Mouse (Mus musculus) liver, embryonic 12.5 days (tissue): Measurements from ENCODE around the gene Minpp1. TPM values are rescaled to one million over a fixed set of nuclear protein-coding genes. Genes with fewer than 3 reads are reported as not detected.

Experiments
- ATAC-seq: fragments of 200-750 bp; cut with Nextera tagmentation; 2 replicates; pipeline ENCODE4 v1.8.0; 2017; ENCODE audit warnings: moderate number of reproducible peaks, mild to moderate bottlenecking, moderate library complexity
- H3K27ac ChIP-seq: fragments of 300-500 bp; sonication (generic); 2 replicates; pipeline ENCODE4 v1.5.1; 2016; ENCODE audit warnings: mild to moderate bottlenecking
- H3K27me3 ChIP-seq: fragments of 300-500 bp; sonication (generic); replicated peaks from 2 replicates; pipeline ENCODE4 v1.6.1; 2016; ENCODE audit warnings: mild to moderate bottlenecking, moderate library complexity
- H3K36me3 ChIP-seq: fragments of 300-500 bp; sonication (generic); 2 replicates; pipeline ENCODE4 v1.6.1; 2016; ENCODE audit warnings: mild to moderate bottlenecking, moderate library complexity
- H3K4me1 ChIP-seq: fragments of 300-500 bp; sonication (generic); 2 replicates; pipeline ENCODE4 v1.6.1; 2016
- H3K4me2 ChIP-seq: fragments of 300-500 bp; sonication (generic); 2 replicates; pipeline ENCODE4 v1.6.1; 2016; ENCODE audit warnings: mild to moderate bottlenecking, moderate library complexity
- H3K4me3 ChIP-seq: fragments of 300-500 bp; sonication (generic); 2 replicates; pipeline ENCODE4 v1.5.1; 2016; ENCODE audit warnings: mild to moderate bottlenecking, moderate library complexity
- H3K9ac ChIP-seq: fragments of 300-500 bp; sonication (generic); 2 replicates; pipeline ENCODE4 v1.6.1; 2016; ENCODE audit warnings: mild to moderate bottlenecking, moderate library complexity
- H3K9me3 ChIP-seq: fragments of 300-500 bp; sonication (generic); replicated peaks from 2 replicates; pipeline ENCODE4 v1.6.1; 2016; ENCODE audit warnings: mild to moderate bottlenecking, moderate library complexity
- WGBS: fragments of 180-500 bp; shearing (Covaris S2); methylation state at CpG from one replicate; pipeline ENCODE4 v1.1.7; 2016; ENCODE audit not compliant: insufficient replicate concordance; 5-methylcytosine and 5-hydroxymethylcytosine counted together
- polyA plus RNA-seq: library from polyadenylated mRNA; unstranded; fragments of >200 nt; fragmentation: Nextera tagmentation; extraction: Ambion mirVana; gene quantifications from 2 replicates; pipeline ENCODE4 v1.2.1, GENCODE M21; 2016

Minpp1 gene
- polyA plus RNA-seq, 1 experiment from 2014 or later = 120 TPM

DNA sequence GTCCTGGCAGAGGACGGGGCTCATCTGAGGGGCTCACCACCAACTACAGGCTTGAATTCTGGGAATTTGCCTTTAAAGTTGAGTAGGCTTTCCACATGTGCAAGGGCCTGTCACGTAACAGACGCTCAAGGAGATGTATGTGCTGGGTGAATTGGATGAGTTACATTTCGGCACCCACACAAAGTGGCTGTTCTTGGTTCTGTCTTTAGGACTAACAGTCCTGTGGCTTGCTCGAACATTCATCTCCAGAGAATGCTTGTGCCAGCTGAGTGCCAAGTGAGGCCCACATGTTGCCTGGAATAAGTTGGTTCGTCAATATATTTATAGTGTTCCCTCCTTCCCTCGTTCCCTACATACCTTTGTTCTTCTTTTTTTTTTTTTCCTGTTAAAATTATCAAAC, 44.7 kb downstream of the Minpp1 start:
- no peak for ATAC-seq
- Histone ChIP-seq H3K4me1 (peaks cover 8% of the 10 kb centered on the region; the same call in 1 of the 2 replicates), H3K36me3 (no peaks in the 10 kb centered on the region), H3K27me3 (no peaks in the 10 kb centered on the region), H3K4me2 (no peak overlapping the region), H3K9me3 (no peaks in the 10 kb centered on the region), H3K4me3 (no peak overlapping the region), H3K27ac (no peak overlapping the region), H3K9ac (no peak overlapping the region)
- WGBS = 76% methylated on average over 7 of the region's 7 CpGs

GRCm38 (mm10) chr19:32532331-32532730, 46.8 kb downstream of the Minpp1 start:
- no peak for ATAC-seq
- WGBS = 69% methylated on average over 3 of the region's 3 CpGs
- Histone ChIP-seq H3K36me3 (no peaks in the 10 kb centered on the region), H3K27me3 (no peaks in the 10 kb centered on the region), H3K9ac (no peak overlapping the region), H3K27ac (no peak overlapping the region), H3K4me1 (peaks cover 8% of the 10 kb centered on the region; the same call in 1 of the 2 replicates), H3K4me3 (no peak overlapping the region), H3K9me3 (no peaks in the 10 kb centered on the region), H3K4me2 (no peak overlapping the region)

- Histone ChIP-seq H3K4me1 (0 out of 2 replicates have a peak, but pooled peaks cover 8% of the 10 kb centered on the region), H3K27me3 (no peaks in the 10 kb centered on the region)
- WGBS = 67% methylated on average over 7 of the region's 7 CpGs
These were observed 47.4 kb downstream of the Minpp1 start for GRCm38 (mm10) chr19:32532737-32533505.

DNA sequence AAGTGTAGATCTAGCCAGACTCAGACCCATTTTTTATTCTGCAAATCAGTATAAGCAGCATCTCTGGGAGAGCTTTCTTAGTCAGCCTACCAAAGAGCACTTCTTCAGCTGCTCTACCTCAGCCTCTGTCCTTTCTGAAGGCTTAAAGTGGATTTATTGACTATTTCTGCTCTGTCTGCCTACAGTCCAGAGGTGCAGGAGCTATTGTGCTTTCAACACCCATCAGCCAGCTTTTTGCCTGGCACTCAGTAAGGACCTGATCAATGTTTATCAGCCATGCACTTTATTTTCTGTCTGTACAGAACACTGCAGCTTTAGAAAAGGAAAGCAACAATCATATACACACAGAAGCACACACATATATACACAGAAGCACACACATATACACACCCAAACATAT, 49.3 kb downstream of the Minpp1 start:
- H3K9me3 ChIP-seq = no peaks in the 10 kb centered on the region
- H3K9ac ChIP-seq = no peak overlapping the region
- H3K27me3 ChIP-seq = no peaks in the 10 kb centered on the region
- 0 out of 2 replicates have a peak, but pooled peaks cover 4% of the 10 kb centered on the region for H3K4me1 ChIP-seq
- no peak overlapping the region for H3K4me3 ChIP-seq
- ATAC-seq = no peak
- no peak overlapping the region for H3K27ac ChIP-seq
- H3K4me2 ChIP-seq = no peak overlapping the region
- H3K36me3 ChIP-seq = no peaks in the 10 kb centered on the region

More at GRCm38 (mm10) chr19:32532737-32533505, 47.4 kb downstream of the Minpp1 start:
- no peak overlapping the region for H3K27ac ChIP-seq
- ATAC-seq = no peak
- H3K9ac ChIP-seq = no peak overlapping the region
- H3K36me3 ChIP-seq = no peaks in the 10 kb centered on the region
- no peak overlapping the region for H3K4me2 ChIP-seq
- H3K9me3 ChIP-seq = no peaks in the 10 kb centered on the region
- H3K4me3 ChIP-seq = no peak overlapping the region

DNA sequence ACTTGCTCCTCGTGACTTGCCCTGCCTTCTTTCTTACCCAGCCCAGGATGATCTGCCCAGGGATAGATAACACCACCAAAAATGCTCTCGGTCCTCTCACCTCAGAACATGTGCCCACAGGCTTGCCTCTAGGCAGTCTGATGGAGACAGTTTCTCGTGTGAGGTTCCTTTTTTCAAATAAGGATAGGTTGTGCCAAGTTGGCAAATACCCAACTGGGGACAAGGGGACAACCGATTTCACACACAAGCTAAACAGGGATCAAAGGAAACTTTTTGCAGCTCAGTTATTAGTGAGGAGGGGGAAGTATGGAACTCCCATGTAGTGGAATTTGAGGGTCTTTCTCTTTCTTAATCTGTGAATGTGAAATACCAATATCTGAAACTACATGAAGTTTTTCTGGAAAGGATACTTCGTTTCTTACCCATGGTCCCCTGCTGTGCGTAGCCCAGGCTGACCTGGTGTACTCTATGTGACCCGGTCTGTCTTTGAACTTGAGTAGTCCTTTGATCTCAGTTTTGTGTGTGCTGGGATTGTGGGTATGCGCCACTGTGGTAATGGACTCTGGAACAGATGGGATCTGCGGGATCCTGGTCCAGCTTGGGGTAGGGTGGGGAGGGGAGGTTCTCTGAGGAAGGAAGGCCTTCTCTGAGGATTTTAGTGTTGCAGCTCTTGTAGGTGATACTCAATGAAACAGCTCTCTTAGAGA, 57.4 kb downstream of the Minpp1 start:
- no peak for ATAC-seq
- no peak overlapping the region for H3K9ac ChIP-seq
- H3K4me3 ChIP-seq = no peak overlapping the region
- H3K4me2 ChIP-seq = no peak overlapping the region
- WGBS = 64% methylated on average over 9 of the region's 9 CpGs
- no peaks in the 10 kb centered on the region for H3K9me3 ChIP-seq
- no peaks in the 10 kb centered on the region for H3K27me3 ChIP-seq
- H3K27ac ChIP-seq = no peak overlapping the region
- no peaks in the 10 kb centered on the region for H3K4me1 ChIP-seq
- no peaks in the 10 kb centered on the region for H3K36me3 ChIP-seq

GRCm38 (mm10) chr19:32547396-32547795, 61.8 kb downstream of the Minpp1 start:
- no peaks in the 10 kb centered on the region for H3K36me3 ChIP-seq
- no peak overlapping the region for H3K9ac ChIP-seq
- H3K4me3 ChIP-seq = no peak overlapping the region
- ATAC-seq = no peak
- H3K27me3 ChIP-seq = no peaks in the 10 kb centered on the region
- H3K27ac ChIP-seq = no peak overlapping the region
- no peak overlapping the region for H3K4me2 ChIP-seq
- H3K4me1 ChIP-seq = no peaks in the 10 kb centered on the region
- H3K9me3 ChIP-seq = no peaks in the 10 kb centered on the region
- 62% methylated on average over 3 of the region's 3 CpGs for WGBS

- Histone ChIP-seq H3K27ac (no peak overlapping the region), H3K27me3 (no peaks in the 10 kb centered on the region), H3K9me3 (no peaks in the 10 kb centered on the region), H3K4me3 (no peak overlapping the region), H3K36me3 (no peaks in the 10 kb centered on the region), H3K9ac (no peak overlapping the region), H3K4me1 (no peaks in the 10 kb centered on the region), H3K4me2 (no peak overlapping the region)
- WGBS = 80% methylated on average over 15 of the region's 15 CpGs
- no peak for ATAC-seq
These were observed 62.6 kb downstream of the Minpp1 start for GRCm38 (mm10) chr19:32548202-32548601.

DNA sequence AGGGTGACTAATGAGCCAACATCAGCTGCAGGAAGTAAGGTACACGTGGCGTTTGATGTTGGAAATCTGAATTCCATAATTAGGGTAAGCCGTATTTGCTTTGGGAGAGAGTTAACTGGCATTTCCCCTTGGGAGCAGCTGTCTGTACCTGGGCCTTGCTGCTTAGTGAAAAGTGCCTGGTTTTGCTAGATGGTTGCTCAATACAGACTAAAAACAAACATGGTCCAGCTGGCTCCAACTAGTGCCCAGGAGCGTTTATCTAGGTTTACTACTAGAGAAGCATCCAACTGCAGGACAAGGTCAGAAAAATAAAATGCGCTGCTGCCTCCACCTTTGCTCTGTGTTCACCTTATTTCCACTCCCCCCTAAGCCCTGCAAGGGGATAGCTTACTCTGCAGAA, 64.9 kb downstream of the Minpp1 start:
- Histone ChIP-seq H3K4me3 (no peak overlapping the region), H3K9ac (no peak overlapping the region), H3K36me3 (no peaks in the 10 kb centered on the region), H3K4me1 (no peaks in the 10 kb centered on the region), H3K27ac (no peak overlapping the region), H3K27me3 (no peaks in the 10 kb centered on the region), H3K4me2 (no peak overlapping the region), H3K9me3 (no peaks in the 10 kb centered on the region)
- 59% methylated on average over 5 of the region's 5 CpGs for WGBS
- ATAC-seq = no peak

DNA sequence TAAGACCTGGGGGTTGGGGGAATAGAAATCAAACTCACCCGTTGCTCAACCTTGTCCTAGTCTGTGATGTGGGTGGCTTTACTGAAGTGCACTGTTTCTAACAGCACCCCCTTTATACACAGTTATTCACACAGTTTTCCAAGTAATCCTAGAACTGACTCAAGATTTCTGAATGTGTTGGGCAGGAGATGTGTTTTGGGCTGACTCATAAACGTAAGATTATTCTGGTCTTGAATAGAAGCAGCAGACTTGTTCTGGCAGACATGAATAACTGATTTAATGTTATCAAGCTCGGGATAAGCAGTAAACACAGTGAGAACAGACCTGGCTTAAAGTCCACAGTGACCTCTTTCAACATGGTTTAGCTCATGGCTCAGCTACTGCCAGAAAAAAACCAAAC, 65.9 kb downstream of the Minpp1 start:
- no peaks in the 10 kb centered on the region for H3K9me3 ChIP-seq
- no peak overlapping the region for H3K27ac ChIP-seq
- H3K4me2 ChIP-seq = no peak overlapping the region
- no peak overlapping the region for H3K9ac ChIP-seq
- ATAC-seq = no peak
- 47% methylated on average over 3 of the region's 3 CpGs for WGBS
- no peaks in the 10 kb centered on the region for H3K27me3 ChIP-seq
- no peak overlapping the region for H3K4me3 ChIP-seq
- H3K36me3 ChIP-seq = no peaks in the 10 kb centered on the region
- no peaks in the 10 kb centered on the region for H3K4me1 ChIP-seq

DNA sequence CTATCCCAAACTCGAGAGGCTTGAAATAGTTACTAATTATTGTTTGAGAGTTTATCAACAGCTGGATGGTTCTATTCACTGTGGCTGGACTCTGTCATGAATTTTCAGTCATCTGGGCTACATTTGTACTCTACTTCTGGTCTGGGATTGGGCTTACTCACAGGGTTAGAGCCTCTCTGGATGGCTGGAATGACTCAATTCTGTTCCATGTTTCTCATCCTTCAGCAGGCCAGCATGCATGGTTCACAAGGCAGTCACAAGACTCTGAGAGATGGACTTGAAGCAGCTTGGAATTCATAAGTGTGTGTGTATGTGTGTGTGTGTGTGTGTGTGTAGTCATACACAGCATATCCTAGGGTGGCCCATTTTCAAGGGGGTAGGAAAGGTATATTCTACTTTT, 66.5 kb downstream of the Minpp1 start:
- no peak for ATAC-seq
- no peaks in the 10 kb centered on the region for H3K36me3 ChIP-seq
- no peak overlapping the region for H3K4me2 ChIP-seq
- no peaks in the 10 kb centered on the region for H3K4me1 ChIP-seq
- no peaks in the 10 kb centered on the region for H3K27me3 ChIP-seq
- no peak overlapping the region for H3K9ac ChIP-seq
- no peak overlapping the region for H3K27ac ChIP-seq
- no peaks in the 10 kb centered on the region for H3K9me3 ChIP-seq
- 44% methylated on average over 1 of the region's 1 CpGs for WGBS
- no peak overlapping the region for H3K4me3 ChIP-seq

DNA sequence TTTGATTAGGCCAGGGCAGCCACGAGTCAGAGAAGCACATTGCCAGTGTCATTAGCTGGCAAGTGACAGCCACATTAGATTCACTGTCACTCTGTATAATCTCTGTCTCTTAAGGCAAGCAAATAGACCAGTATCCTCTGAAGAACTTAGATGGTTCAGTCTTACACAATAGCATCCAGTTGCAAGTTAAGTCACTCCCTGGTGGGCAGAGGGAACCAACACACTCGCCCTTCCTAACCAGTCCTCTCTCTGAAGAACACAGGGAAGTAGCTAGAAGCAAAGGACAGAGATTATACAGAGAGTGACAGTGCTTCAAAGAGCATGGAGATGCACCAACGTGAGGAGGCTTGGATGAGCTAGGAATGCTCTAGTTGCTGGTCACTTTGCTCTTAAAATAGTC, 67.7 kb downstream of the Minpp1 start:
- H3K27me3 ChIP-seq = no peaks in the 10 kb centered on the region
- no peaks in the 10 kb centered on the region for H3K9me3 ChIP-seq
- H3K4me2 ChIP-seq = no peak overlapping the region
- H3K27ac ChIP-seq = no peak overlapping the region
- no peak overlapping the region for H3K4me3 ChIP-seq
- no peak for ATAC-seq
- 43% methylated on average over 3 of the region's 3 CpGs for WGBS
- H3K9ac ChIP-seq = no peak overlapping the region
- H3K4me1 ChIP-seq = no peaks in the 10 kb centered on the region
- H3K36me3 ChIP-seq = no peaks in the 10 kb centered on the region

DNA sequence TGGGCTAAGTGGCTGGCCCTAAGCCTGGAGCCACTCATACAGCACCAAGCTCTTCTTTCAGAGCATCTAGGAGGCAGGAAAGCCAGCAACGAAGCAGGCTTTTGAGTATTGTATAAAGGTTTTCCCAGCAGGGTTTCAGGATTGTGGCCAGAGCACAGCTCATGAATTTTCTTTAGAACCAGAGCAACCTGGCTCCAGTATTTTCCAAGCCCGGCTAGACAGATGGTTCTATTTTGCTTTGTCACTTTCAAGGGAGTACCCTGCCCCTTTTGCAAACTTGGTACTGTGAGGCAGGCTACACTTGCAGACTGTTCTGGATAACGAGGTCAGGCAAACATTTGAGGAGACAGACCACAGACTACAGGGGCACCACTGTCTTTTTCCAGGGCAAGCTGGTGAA, 69.7 kb downstream of the Minpp1 start:
- H3K9me3 ChIP-seq = no peaks in the 10 kb centered on the region
- no peak for ATAC-seq
- no peaks in the 10 kb centered on the region for H3K36me3 ChIP-seq
- no peaks in the 10 kb centered on the region for H3K4me1 ChIP-seq
- 50% methylated on average over 3 of the region's 3 CpGs for WGBS
- H3K27ac ChIP-seq = no peak overlapping the region
- no peaks in the 10 kb centered on the region for H3K27me3 ChIP-seq
- no peak overlapping the region for H3K4me2 ChIP-seq
- no peak overlapping the region for H3K4me3 ChIP-seq
- no peak overlapping the region for H3K9ac ChIP-seq
